ENCODE assay signal across 10 mouse cellular contexts in genomic region chr16:93150451-93150850, GRCm38 (mm10).
DNase-seq lines count a peak whose midpoint lies in the region; ATAC-seq and TF ChIP-seq lines count a peak whose summit lies in the region.
"Had no signal": no experiment of that assay in that cellular context is flagged by ENCODE, and none has a peak within 500 bp of the region (broad histone marks: within the 10 kb centered on the region; RNA-seq: fewer than 3 reads in every experiment).

No protein-coding gene starts in this region.

- H3K4me1 ChIP-seq in intestine, embryonic 14.5 days (replicated peaks; ENCODE audit: control insufficient read depth, insufficient read depth, low read length), result no peaks in the 10 kb centered on the region
- no peaks in the 10 kb centered on the region for H3K4me1 ChIP-seq in intestine, postnatal 0 days (replicated peaks; ENCODE audit: control insufficient read depth, insufficient read depth, low read length)
- peaks cover 49% of the 10 kb centered on the region for H3K4me1 ChIP-seq in thymus, adult 2 months (replicated peaks; ENCODE audit: control insufficient read depth, insufficient read depth, low read length)
- H3K4me1 ChIP-seq in stomach, embryonic 16.5 days (ENCODE audit: control insufficient read depth, insufficient read depth, low read length), result peaks cover 4% of the 10 kb centered on the region; the same call in 1 of the 2 replicates

- ATAC-seq in intestine, embryonic 14.5 days (replicated peaks; ENCODE audit: low FRiP score, low TSS enrichment, low read depth), result no peak
- no peak for ATAC-seq in intestine, postnatal 0 days
- no peak for ATAC-seq in stomach, embryonic 16.5 days (ENCODE audit: insufficient read depth, low FRiP score)

- no peak for TF ChIP-seq CTCF in intestine, postnatal 0 days (IDR thresholded peaks at IDR 0.05; ENCODE audit: low read depth)
- TF ChIP-seq CTCF in thymus, adult 2 months (IDR thresholded peaks at IDR 0.05; ENCODE audit: borderline replicate concordance, control insufficient read depth, extremely low read depth, insufficient read depth, low read length, poor library complexity), result no peak

- 52% methylated on average over 12 of the region's 12 CpGs for WGBS in intestine, embryonic 14.5 days
- WGBS in intestine, postnatal 0 days, result 52% methylated on average over 12 of the region's 12 CpGs
- 62% methylated on average over 12 of the region's 12 CpGs for WGBS in thymus, adult 2 months
- 43% methylated on average over 12 of the region's 12 CpGs for WGBS in stomach, embryonic 16.5 days

- no peak overlapping the region for H3K27ac ChIP-seq in intestine, embryonic 14.5 days (ENCODE audit: low read depth)
- H3K27ac ChIP-seq in intestine, postnatal 0 days (ENCODE audit: low read depth, low read length), result no peak overlapping the region
- peak overlapping the region; percentile 5; the same call in 1 of the 2 replicates for H3K27ac ChIP-seq in thymus, adult 2 months (ENCODE audit: control insufficient read depth, insufficient read depth, low read length)
- no peak overlapping the region for H3K27ac ChIP-seq in stomach, embryonic 16.5 days (ENCODE audit: low read length)

- H3K27me3 ChIP-seq in intestine, embryonic 14.5 days (replicated peaks; ENCODE audit: control insufficient read depth, insufficient read depth, low read length), result no peaks in the 10 kb centered on the region
- H3K27me3 ChIP-seq in intestine, postnatal 0 days (replicated peaks; ENCODE audit: control insufficient read depth, insufficient read depth, low read length), result no peaks in the 10 kb centered on the region
- H3K27me3 ChIP-seq in thymus, adult 2 months (ENCODE audit: control insufficient read depth, insufficient read depth, low read length), result no peaks in the 10 kb centered on the region
- H3K27me3 ChIP-seq in stomach, embryonic 16.5 days (ENCODE audit: control insufficient read depth, insufficient read depth, low read length), result no peaks in the 10 kb centered on the region

- H3K4me3 ChIP-seq in intestine, embryonic 14.5 days (ENCODE audit: low read depth, low read length), result no peak overlapping the region
- no peak overlapping the region for H3K4me3 ChIP-seq in intestine, postnatal 0 days (ENCODE audit: low read depth, low read length)
- no peak overlapping the region; the same call in 1 of the 2 replicates for H3K4me3 ChIP-seq in thymus, adult 2 months (ENCODE audit: control insufficient read depth, insufficient read depth, low read length)
- H3K4me3 ChIP-seq in stomach, embryonic 16.5 days (replicated peaks; ENCODE audit: low read length), result no peak overlapping the region

- no peak for DNase-seq in intestine, embryonic 14.5 days (ENCODE audit: low spot score)
- no peak for DNase-seq in thymus, adult 2 months
- DNase-seq in thymus, postnatal 10 days (ENCODE audit: low spot score in 2 of 2), result no peak
- DNase-seq in fibroblast of lung, adult 2 months (ENCODE audit: low read depth), result peak; percentile 91
- DNase-seq in kidney, postnatal 10 days, result no peak
- DNase-seq in kidney, adult 8-10 months, result no peak
- DNase-seq: cerebellum, postnatal 25 days had no signal

- H3K4me2 ChIP-seq in intestine, embryonic 14.5 days (ENCODE audit: low read length), result peak overlapping the region; percentile 12
- no peak overlapping the region for H3K4me2 ChIP-seq in intestine, postnatal 0 days (replicated peaks; ENCODE audit: low read depth)
- 0 out of 2 replicates have a peak overlapping the region, but pooled peaks have one; percentile 16 for H3K4me2 ChIP-seq in stomach, embryonic 16.5 days (ENCODE audit: low read depth, low read length)
- H3K4me2 ChIP-seq: liver, embryonic 11.5 days had no signal

- H3K36me3 ChIP-seq in intestine, embryonic 14.5 days (ENCODE audit: control insufficient read depth, insufficient read depth, low read length), result no peaks in the 10 kb centered on the region
- H3K36me3 ChIP-seq in intestine, postnatal 0 days (ENCODE audit: control insufficient read depth, insufficient read depth), result no peaks in the 10 kb centered on the region
- H3K36me3 ChIP-seq in thymus, adult 2 months (ENCODE audit: control insufficient read depth, insufficient read depth, low read length), result no peaks in the 10 kb centered on the region
- H3K36me3 ChIP-seq in stomach, embryonic 16.5 days (ENCODE audit: control insufficient read depth, insufficient read depth, low read length), result no peaks in the 10 kb centered on the region

- H3K9me3 ChIP-seq in intestine, embryonic 14.5 days (ENCODE audit: control insufficient read depth, low read length), result no peaks in the 10 kb centered on the region
- H3K9me3 ChIP-seq in intestine, postnatal 0 days (ENCODE audit: control insufficient read depth), result no peaks in the 10 kb centered on the region
- no peaks in the 10 kb centered on the region for H3K9me3 ChIP-seq in stomach, embryonic 16.5 days (replicated peaks; ENCODE audit: control insufficient read depth, low read length)

- TF ChIP-seq POLR2A in thymus, adult 2 months (IDR thresholded peaks at IDR 0.05; ENCODE audit: control insufficient read depth, extremely low read depth, insufficient read depth, low read length, poor library complexity), result no peak

- H3K9ac ChIP-seq in intestine, embryonic 14.5 days (ENCODE audit: low read length), result no peak overlapping the region
- no peak overlapping the region for H3K9ac ChIP-seq in intestine, postnatal 0 days (ENCODE audit: low read depth, low read length)
- H3K9ac ChIP-seq in stomach, embryonic 16.5 days (ENCODE audit: low read length), result no peak overlapping the region
